Mouse (Mus musculus): Measurements from ENCODE around the gene Pdzd7. TPM values are rescaled to one million over a fixed set of nuclear protein-coding genes. Genes with fewer than 3 reads are reported as not detected.

Pdzd7 gene
- polyA plus RNA-seq, 1 experiment from 2014 or later, result 1.8 TPM

DNA sequence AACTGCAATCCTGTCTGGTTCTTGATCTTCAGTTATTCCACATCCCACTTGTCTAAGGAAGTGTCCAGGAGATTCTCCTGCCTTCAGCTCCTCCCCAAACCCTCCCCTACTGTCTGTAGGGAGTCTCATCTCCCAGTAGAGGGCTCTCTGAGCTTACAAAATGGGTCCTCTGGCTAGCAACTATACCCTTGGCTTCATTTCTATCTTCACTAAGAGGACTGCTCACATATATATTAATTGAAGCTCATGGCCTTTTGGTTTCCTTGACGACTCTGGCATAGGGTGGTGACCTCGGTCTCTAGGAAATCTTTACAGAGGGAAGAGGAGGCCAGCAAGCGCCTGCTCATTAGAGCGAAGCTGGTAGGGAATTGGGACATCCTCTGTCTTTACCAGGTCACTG lies 10.8 kb upstream of the Pdzd7 start:
- 51% methylated on average over 4 of the region's 4 CpGs for WGBS
- ATAC-seq, result no peak
- H3K9me3 ChIP-seq, result no peaks in the 10 kb centered on the region
- no peak overlapping the region; the same call in 1 of the 2 replicates for H3K27ac ChIP-seq
- no peak overlapping the region for H3K4me3 ChIP-seq (replicated peaks)
- H3K9ac ChIP-seq (replicated peaks), result no peak overlapping the region
- H3K36me3 ChIP-seq, result peaks cover 36% of the 10 kb centered on the region
- peaks cover 28% of the 10 kb centered on the region for H3K4me1 ChIP-seq (replicated peaks)
- 0 out of 2 replicates have a peak overlapping the region, but pooled peaks have one; percentile 86 for H3K4me2 ChIP-seq (replicated peaks)
- H3K27me3 ChIP-seq, result no peaks in the 10 kb centered on the region

DNA sequence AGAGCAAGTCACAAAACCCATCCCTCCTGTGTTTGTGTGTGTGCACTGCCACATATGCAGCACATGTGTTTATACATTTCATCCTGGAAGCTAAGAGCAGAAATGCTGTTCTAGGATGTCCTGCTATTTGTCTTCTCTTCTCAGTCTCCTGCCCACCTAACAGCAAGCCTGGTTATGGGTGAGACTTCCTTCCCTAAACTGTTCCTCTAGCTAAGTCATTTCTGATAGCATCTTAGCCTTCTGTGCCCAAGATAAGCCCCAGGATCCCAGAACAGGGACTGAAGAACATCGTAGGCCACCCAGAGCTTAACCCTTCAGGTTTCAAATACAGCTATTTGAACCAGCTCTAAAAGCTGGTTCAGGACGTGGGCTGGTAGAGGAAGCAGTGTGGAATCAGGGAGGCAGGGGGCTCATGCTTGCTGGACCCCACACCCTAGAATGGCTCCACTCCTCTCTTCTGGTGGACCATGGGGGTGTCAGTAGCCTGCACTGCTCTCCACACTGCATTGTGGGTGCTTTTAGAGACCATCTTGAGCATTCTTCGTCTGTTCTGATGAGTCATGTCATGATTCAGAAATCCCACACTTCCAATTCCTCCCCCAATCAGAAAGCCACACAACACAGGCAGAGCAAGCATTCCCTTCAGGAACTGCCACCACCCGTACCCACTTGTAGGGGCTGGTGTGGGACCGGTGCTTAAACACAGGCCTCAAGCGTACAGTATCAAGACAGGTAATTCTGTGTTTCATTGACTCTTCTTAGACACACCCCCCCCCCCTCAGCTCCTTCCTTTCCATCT lies 9.6 kb upstream of the Pdzd7 start:
- WGBS, result 87% methylated on average over 6 of the region's 6 CpGs
- peaks cover 28% of the 10 kb centered on the region for H3K4me1 ChIP-seq (replicated peaks)
- H3K27me3 ChIP-seq, result no peaks in the 10 kb centered on the region
- no peak for ATAC-seq
- H3K4me3 ChIP-seq (replicated peaks), result no peak overlapping the region
- H3K36me3 ChIP-seq, result peaks cover 47% of the 10 kb centered on the region
- no peak overlapping the region for H3K27ac ChIP-seq
- H3K9ac ChIP-seq (replicated peaks), result no peak overlapping the region; the same call in 1 of the 2 replicates
- no peaks in the 10 kb centered on the region for H3K9me3 ChIP-seq
- no peak overlapping the region for H3K4me2 ChIP-seq (replicated peaks)

DNA sequence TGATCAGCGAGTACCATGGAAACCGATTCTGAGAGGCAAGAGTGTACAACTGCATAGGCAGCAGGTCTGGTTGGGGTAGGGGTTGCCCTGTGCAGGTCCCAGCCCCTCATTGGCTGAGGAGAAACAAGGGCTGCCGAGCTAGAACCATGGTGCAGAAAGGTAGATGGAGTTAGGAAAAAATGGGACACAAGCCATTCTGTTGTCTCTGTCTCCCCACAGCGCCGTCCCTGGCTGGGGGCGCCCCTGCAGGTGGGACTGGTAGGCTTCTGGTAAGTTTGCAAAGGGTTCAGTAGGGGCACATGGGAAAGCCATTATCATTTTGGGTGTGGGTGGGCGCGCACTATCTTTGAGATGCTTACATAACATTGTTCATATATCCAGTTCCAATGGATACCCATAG lies 7.9 kb upstream of the Pdzd7 start:
- Histone ChIP-seq H3K27me3 (no peaks in the 10 kb centered on the region), H3K9ac (replicated peaks) (no peak overlapping the region), H3K27ac (no peak overlapping the region), H3K4me3 (replicated peaks) (no peak overlapping the region), H3K4me1 (replicated peaks) (peaks cover 34% of the 10 kb centered on the region), H3K36me3 (peaks cover 50% of the 10 kb centered on the region), H3K4me2 (replicated peaks) (no peak overlapping the region), H3K9me3 (no peaks in the 10 kb centered on the region)
- no peak for ATAC-seq
- 90% methylated on average over 8 of the region's 8 CpGs for WGBS

DNA sequence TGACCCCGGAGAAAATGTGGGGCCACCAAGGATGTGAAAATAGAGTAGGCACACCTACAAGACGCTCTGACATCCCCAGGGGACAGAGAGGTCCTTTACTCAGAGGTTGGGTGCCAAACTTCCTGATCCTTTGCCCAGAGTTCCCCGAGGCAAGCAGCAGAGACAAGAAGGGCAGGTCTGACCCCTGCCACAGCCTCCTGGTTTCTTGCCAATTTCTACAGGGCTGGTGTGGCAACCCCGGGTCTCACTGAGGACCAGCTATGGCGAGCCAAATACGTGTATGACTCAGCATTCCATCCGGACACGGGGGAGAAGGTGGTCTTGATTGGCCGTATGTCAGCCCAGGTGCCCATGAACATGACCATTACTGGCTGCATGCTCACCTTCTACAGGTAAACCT lies 4.0 kb upstream of the Pdzd7 start:
- Histone ChIP-seq H3K9me3 (no peaks in the 10 kb centered on the region), H3K27ac (no peak overlapping the region), H3K4me1 (replicated peaks) (peaks cover 32% of the 10 kb centered on the region), H3K4me3 (replicated peaks) (peak overlapping the region; percentile 49; the same call in 1 of the 2 replicates), H3K4me2 (replicated peaks) (peak overlapping the region; percentile 71; the same call in 1 of the 2 replicates), H3K27me3 (peaks cover 18% of the 10 kb centered on the region), H3K36me3 (peaks cover 40% of the 10 kb centered on the region), H3K9ac (replicated peaks) (no peak overlapping the region)
- no peak for ATAC-seq
- 79% methylated on average over 9 of the region's 9 CpGs for WGBS

DNA sequence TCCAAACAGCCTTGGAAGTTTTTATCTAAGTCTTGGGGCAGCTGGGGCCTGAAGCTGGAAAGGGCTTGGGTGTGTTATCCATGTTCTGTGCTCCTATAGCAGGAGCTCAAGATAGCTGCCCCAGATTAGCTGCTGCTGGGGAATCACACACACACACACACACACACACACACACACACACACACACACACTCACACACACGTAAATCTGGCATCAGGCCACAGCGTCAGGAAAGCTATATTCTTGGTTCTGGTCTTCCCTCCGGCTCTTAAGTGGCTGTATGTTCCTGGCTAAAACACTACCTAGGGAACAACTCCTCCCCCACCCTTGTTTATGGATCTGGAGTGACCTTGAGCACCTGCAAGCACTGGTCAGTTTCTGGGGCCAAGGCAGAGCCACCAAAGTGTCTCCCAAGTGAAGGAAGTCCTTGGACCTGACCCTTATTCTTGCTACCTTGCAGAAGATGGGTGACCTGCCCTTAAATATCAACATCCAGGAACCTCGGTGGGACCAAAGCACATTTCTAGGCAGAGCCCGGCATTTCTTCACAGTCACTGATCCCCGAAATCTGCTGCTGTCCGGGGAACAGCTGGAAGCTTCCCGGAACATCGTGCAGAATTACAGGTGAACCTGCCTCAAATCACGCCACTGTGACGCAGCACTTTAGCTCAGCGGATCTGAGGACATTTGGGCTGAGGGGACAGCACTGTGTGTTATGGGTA lies 3.3 kb upstream of the Pdzd7 start:
- Histone ChIP-seq H3K9ac (replicated peaks) (peak overlapping the region; percentile 68), H3K4me2 (replicated peaks) (peak overlapping the region; percentile 71), H3K4me3 (replicated peaks) (peak overlapping the region; percentile 49), H3K27me3 (peaks cover 22% of the 10 kb centered on the region), H3K4me1 (replicated peaks) (peaks cover 32% of the 10 kb centered on the region), H3K27ac (peak overlapping the region; percentile 87), H3K9me3 (no peaks in the 10 kb centered on the region), H3K36me3 (peaks cover 34% of the 10 kb centered on the region)
- 76% methylated on average over 12 of the region's 12 CpGs for WGBS
- ATAC-seq, result no peak

DNA sequence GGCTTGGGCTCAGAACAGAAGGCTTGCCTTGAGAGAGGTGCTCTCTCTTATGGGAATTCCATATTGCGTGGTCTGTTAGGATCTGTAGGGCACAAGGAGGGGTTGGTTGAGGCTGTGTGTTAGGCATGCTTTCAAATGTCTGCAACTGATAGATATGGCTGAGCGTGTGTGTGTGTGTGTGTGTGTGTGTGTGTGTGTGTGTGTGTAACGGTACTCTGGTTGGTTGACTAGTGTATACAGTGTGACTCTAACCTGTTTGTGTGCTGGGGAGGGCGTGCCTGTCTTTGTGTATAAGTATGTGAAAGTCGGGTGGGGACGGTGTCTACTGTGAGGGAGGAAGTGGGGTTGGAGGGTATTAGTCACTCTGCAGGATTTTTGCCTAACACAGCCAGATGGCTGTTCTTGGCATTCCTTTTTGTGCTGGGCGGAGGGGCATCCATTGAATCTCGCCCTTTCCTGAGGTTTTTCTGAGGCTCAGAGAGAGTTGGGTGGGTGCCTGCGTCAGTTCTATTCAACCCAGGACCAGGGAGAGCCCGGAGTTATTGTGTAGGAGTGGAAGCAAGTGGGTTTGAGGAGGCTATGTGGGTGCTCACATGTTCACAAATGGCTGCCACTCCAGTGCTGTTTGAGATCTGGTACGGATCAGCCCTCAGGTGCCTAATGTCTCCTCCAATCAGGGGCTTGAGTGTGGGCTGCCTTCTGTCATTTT lies 2.6 kb upstream of the Pdzd7 start:
- Histone ChIP-seq H3K4me3 (replicated peaks) (peak overlapping the region; percentile 49), H3K9me3 (no peaks in the 10 kb centered on the region)
- WGBS, result 44% methylated on average over 11 of the region's 11 CpGs

DNA sequence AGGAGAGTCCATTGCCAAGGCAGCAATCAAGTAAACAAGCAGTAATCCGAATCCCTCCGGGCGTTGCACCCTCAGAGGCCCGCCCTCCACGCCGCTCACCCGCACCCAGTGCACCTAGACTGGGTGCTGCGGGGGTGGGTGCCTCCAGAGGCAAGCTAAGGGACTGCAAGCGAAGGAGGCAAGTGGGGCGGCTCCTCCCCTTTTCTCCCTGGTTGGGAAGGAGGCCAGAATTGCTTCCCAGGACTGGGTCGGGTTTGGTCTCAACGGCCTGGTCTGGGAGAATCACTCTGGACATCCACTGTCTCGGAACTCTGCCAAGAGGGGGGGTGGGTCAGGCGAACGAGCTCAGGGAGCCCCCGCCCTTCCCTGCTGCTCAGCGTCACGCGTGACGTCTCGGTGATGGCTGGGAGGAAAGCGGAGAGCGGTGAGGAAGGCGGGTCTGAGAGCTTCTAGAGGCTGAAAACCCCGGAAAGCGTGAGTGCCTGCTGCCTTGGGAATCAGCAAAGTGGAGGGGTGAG lies 2.0 kb upstream of the Pdzd7 start, which contains the start of gene Sfxn3:
Gene Sfxn3 (plus strand): TSS at position 87 of the 518 bp plus-strand sequence.
- H3K4me1 ChIP-seq (replicated peaks), result peaks cover 32% of the 10 kb centered on the region

More for the DNA sequence above, 2.6 kb upstream of the Pdzd7 start:
- H3K4me1 ChIP-seq (replicated peaks), result peaks cover 32% of the 10 kb centered on the region
- ATAC-seq, result peak; percentile 70
- peak overlapping the region; percentile 87 for H3K27ac ChIP-seq
- peak overlapping the region; percentile 71 for H3K4me2 ChIP-seq (replicated peaks)
- peaks cover 22% of the 10 kb centered on the region for H3K27me3 ChIP-seq
- H3K9ac ChIP-seq (replicated peaks), result peak overlapping the region; percentile 68
- peaks cover 27% of the 10 kb centered on the region for H3K36me3 ChIP-seq

DNA sequence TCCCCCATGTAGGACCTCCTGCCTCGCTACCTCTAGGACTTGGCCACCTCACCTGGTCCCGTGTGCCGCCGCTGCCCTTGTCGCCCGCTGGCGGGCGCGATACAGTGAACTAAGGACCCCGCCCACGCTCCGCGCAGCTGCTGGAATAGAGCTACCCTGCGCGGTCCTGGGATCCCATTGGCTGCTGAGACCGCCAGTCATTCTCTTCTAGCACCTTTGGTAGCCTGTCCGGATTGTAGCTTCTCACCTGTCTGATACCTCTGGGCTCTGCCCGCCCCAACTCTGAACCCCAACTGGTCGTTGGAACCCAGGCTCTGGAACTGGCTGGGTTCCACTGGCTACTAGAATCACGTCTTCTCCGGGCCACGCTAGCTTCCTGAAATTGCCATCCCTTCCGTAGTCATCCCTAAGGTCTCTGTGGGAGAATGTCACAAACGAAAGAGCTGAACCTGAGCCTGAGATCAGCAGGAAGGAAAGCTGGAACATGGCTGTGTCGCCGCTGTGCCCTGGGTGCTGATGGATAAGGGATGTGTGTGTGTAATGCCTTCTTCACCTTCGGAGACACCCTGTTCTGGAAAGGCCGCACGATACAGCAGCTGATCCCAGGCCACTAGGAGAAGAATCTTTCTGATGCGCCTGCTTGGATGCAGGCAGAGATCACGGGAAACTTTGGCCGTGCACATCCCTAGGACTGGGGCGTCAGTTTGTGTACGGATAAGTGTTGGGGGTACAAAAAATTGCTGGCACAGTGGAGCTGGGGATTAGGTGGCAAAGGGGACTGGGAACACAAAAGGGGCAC lies 1.2 kb upstream of the Pdzd7 start:
- Histone ChIP-seq H3K9ac (replicated peaks) (peak overlapping the region; percentile 68), H3K4me2 (replicated peaks) (peak overlapping the region; percentile 71), H3K27me3 (peaks cover 22% of the 10 kb centered on the region), H3K9me3 (no peaks in the 10 kb centered on the region), H3K4me1 (replicated peaks) (peaks cover 32% of the 10 kb centered on the region), H3K4me3 (replicated peaks) (peak overlapping the region; percentile 49), H3K27ac (peak overlapping the region; percentile 87), H3K36me3 (peaks cover 14% of the 10 kb centered on the region)
- 2% methylated on average over 34 of the region's 34 CpGs for WGBS
- peak; percentile 73 for ATAC-seq

More for the DNA sequence above, 2.0 kb upstream of the Pdzd7 start, which contains the start of gene Sfxn3:
- ATAC-seq, result peak; percentile 83
- Histone ChIP-seq H3K27me3 (peaks cover 22% of the 10 kb centered on the region), H3K27ac (peak within 1 kb of the TSS; percentile 87), H3K4me3 (replicated peaks) (peak within 1 kb of the TSS; percentile 49), H3K36me3 (peaks cover 20% of the 10 kb centered on the region), H3K9ac (replicated peaks) (peak within 1 kb of the TSS; percentile 68), H3K9me3 (no peaks in the 10 kb centered on the region), H3K4me2 (replicated peaks) (peak within 1 kb of the TSS; percentile 71)
- 0% methylated on average over 26 of the region's 26 CpGs for WGBS

DNA sequence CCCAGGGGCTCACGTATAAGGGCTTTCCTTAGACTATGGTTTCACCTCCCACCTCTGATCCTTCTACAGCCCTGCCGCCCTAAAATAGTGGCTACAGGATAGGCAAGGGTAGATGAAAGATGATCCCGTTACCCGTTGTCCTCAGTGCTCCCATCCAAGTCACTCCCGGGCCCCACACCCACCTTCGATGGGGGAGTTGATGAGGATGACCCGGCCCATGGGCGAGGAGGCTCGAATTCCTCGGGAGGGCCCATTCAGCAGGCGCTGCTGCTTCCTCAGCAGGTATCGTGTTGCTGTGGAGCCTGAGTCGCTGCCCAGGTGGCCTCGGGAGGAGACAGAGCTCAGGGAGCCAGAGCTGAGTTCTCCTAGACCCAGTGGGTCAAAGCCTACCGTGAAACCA lies 281 bp downstream of the Pdzd7 start:
- Histone ChIP-seq H3K4me1 (replicated peaks) (peaks cover 32% of the 10 kb centered on the region), H3K36me3 (peaks cover 4% of the 10 kb centered on the region; the same call in 1 of the 2 replicates), H3K9me3 (no peaks in the 10 kb centered on the region), H3K27me3 (peaks cover 23% of the 10 kb centered on the region), H3K4me2 (replicated peaks) (no peak overlapping the region), H3K27ac (no peak overlapping the region), H3K9ac (replicated peaks) (no peak overlapping the region), H3K4me3 (replicated peaks) (no peak overlapping the region)
- WGBS, result 52% methylated on average over 15 of the region's 15 CpGs
- ATAC-seq, result no peak

DNA sequence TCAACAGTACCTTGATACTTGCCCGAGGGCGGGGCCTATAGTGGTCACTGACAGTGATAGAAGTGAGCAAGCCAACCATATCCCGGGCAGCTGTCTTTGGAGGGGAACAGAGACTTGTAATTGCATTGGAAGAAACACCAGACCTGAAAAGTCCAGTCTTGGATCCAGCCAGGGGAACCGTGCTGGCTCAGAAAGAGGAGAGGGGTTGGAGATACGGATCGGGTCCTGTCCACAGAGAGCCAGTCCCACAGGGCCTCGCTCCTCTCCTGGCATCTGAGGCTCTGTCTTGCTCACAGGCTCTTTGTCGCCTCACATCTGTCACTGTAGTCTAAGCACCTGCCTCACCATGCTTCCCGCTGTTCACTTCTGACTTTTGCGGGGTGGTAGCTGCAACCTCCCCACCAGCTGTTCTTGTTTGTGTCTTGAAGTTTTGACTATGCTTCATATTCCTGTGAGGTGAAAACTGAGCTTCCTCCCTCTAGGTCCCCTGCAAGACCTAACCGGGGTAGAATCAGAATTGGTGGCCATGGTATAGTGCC lies 1.1 kb downstream of the Pdzd7 start:
- Histone ChIP-seq H3K36me3 (no peaks in the 10 kb centered on the region), H3K4me3 (replicated peaks) (no peak overlapping the region), H3K9me3 (no peaks in the 10 kb centered on the region), H3K4me2 (replicated peaks) (no peak overlapping the region), H3K27ac (no peak overlapping the region), H3K4me1 (replicated peaks) (peaks cover 29% of the 10 kb centered on the region), H3K27me3 (peaks cover 31% of the 10 kb centered on the region), H3K9ac (replicated peaks) (no peak overlapping the region)
- no peak for ATAC-seq
- 67% methylated on average over 11 of the region's 11 CpGs for WGBS

DNA sequence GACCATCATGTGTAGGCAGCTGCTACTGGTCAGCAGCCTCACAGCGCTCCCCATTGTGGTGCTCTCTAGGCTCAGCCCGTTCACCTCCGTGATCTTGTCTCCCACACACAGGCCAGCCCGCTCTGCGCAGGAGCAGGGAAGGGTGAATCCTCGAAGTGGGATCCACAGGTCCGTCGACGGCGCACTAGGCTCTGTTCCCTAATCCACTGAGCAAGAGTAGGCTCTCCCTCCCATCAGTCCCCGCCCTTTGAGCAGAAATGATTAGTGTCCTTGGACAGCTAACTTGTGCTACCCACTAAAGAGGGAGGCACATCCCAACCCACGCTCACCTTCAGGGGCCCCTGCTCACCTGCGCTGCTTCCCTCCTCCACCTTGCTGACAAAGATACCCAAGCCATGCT lies 5.3 kb downstream of the Pdzd7 start:
- Histone ChIP-seq H3K4me3 (replicated peaks) (no peak overlapping the region), H3K4me2 (replicated peaks) (no peak overlapping the region), H3K27me3 (peaks cover 26% of the 10 kb centered on the region), H3K36me3 (no peaks in the 10 kb centered on the region), H3K9ac (replicated peaks) (no peak overlapping the region), H3K27ac (no peak overlapping the region), H3K9me3 (no peaks in the 10 kb centered on the region), H3K4me1 (replicated peaks) (no peaks in the 10 kb centered on the region)
- WGBS, result 51% methylated on average over 13 of the region's 13 CpGs
- ATAC-seq, result no peak

Data from midbrain, embryonic 13.5 days (tissue).